Mouse (Mus musculus) thymus, adult 18-20 months (tissue): ENCODE measurements around the gene Slc5a5.
A peak's percentile ranks its signal among the peaks of the same experiment; 100 is the strongest.

Experiments
- DNase-seq, 2 experiments: peaks; one replicate each; pipeline ENCODE4 v3.0.0; 2022; ENCODE audit warnings: mixed read lengths in 2 of 2

Slc5a5 gene

DNA sequence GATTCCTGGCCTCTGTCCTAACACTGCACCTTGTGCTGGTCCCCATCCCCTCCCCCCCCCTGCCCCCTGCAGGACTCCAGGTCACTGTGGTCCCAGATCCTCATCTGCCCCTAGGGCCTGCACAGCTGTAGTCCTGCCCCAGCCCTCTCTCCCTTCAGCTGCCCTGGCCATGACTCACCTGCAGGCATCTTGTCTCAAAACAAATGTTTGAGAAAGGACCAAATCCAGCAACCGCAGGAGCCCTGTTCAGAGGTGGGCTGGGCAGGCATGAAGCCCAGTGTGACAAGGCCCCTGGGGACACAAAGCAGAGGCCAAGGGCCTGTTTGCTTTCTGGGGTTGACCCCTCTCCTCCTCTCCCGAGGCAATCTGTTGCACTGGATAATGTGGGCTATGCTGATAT lies 14.4 kb downstream of the Slc5a5 start:
- DNase-seq: no peak

DNA sequence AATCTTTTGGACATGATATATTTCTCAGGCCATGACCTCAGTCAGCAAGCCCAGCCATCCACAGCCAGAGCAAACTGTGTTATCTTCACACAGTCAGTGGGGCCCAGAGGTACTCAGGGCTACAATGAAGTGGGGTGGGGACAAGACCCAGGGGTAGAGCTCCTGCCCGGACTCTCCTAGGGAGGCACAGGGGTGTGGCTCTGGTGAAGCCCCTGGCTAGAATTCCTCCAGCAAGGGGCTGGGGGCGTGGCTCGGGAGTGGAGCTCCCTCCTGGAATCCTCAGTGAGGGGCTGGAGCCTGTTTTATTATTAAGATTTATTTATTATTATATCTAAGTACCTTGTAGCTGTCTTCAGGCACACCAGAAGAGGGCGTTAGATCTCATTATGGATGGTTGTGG lies 16.2 kb downstream of the Slc5a5 start:
- no peak for DNase-seq

DNA sequence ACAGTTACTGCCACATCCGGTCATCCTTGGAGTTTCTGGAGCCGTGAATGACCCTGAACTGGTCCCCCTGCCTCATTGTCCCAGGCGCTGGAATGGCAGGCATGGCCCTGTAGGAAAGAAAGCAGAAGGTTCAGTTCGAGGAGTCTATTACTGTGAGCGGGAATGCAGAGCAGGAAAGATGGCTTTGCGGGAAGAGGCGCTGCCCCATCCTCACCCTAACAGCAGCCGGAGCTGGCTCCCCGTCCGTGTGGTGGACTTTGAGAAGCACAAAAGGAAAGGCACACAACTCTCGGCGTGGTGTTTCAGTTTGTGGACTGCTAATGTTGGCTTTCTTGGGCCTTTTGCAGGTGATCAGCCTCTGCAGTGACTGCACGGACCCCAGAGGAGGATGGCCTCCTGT lies 18.1 kb downstream of the Slc5a5 start:
- no peak for DNase-seq

DNA sequence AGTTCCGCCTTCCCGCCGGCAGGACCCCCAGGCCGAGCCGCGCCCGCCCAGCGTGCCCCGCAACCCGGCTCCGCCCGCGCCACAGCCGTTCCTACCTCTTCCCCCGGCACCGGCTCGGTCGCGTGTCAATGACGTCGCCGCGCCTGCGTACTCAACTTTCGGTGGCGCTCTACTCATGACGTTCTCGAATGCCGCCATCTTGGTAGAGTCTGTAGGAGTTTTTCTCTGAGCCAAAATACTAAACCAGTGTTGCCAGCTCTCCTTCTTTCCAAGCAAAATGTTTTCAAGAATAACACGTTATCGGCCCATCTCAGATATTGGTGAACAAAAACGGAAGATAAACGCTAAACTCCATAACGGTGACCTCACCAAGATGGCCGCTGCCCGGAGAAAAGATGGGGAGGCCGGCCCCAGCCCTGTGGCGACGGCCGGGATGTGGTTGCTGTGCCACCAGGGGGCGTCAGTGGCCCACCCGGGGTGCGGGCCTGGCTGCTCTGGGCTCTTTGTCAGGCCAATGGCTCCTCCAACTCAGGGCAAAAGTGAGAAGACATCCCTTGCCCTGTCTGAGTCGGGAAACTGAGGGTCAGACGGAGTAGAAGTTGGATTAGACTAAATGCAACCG lies 19.1 kb downstream of the Slc5a5 start, which contains the start of gene Ccdc124:
TSS of gene Ccdc124 (minus strand) at position 572 of the 622 bp plus-strand sequence.
- DNase-seq: peak; percentile 85 to 89

DNA sequence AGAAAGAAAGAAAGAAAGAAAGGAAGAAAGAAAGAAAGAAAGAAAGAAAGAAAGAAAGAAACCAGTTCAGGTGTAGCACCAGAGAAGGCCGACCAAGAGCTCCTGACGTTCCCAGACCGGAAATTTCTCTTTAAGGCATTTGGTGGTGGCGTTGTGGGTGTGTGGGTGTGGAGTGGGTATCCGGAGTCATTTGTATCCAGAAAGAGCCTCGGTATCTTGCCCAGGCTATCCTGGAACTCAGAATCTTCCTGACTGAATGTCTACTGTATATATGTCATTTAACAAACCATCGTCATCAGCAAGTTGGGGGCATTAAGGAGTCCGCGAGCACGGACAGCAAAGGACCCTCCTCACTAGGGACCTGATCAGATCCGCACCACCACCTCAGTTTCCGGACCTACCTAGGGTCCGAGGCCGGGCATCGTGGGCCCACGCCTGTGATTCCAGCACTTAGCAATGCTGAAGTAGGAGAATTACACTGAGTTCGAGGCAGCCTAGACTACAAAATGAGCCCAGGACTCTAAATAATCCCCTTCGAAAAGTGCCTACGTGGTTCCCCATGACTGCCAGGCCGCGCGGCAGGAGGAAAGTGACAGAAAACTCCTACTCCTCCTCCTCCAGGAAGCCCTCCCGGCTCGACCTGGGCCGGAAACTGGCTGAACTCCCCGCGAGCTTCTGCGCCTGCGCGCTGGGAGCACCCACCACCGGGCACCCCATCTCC lies 19.8 kb downstream of the Slc5a5 start:
- no peak for DNase-seq

DNA sequence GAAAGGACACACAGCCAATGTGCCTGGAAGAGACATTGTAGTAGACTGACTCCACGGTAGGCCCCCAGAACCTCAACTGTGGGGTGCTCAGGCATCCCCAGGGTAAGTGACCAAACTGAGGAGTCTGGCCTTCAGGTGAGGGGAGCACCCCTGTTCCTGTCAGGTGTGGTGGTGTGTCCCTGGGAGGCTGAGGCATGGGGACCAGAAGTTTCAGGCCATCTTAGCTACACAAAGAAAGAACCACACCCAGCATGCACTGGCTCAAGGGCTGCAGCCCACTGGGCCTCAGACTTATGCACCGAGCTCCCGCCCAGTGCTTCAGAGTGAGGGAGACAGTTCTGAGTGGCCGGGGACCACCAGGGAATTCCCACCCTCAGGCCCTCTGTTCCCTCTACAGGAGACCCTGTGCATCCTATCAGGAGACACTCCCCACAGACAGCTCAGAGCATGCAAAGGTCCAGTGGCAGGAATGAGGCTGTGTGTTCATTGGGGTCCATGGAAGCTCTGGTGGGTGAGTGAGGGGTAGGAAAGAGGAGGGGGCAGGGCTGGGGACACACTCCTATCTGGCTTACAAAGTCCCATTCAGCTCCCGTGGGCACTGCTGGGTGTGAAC lies 21.3 kb downstream of the Slc5a5 start:
- no peak for DNase-seq

DNA sequence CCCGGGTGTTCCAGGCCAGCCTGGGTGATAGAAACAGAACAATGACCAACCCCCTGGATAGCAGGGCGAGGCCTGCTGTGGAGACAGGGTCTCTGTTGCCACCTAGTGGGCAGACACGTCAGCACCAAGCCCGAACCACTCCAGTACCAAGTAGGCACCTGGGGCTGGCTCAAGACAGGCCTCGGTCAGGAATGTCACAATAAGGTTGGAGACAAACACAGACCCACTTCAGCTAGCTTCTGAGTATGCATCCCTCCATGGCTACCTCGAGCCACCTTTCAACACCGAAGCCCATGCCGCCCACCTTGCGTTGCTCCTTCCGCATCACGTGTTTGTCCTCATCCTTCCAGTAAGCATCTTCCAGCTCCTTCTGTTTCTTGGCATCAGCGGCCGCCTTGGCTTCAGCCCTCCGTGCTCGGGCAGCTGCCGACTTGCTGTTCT lies 22.9 kb downstream of the Slc5a5 start:
- peak; percentile 54 to 59 for DNase-seq

DNA sequence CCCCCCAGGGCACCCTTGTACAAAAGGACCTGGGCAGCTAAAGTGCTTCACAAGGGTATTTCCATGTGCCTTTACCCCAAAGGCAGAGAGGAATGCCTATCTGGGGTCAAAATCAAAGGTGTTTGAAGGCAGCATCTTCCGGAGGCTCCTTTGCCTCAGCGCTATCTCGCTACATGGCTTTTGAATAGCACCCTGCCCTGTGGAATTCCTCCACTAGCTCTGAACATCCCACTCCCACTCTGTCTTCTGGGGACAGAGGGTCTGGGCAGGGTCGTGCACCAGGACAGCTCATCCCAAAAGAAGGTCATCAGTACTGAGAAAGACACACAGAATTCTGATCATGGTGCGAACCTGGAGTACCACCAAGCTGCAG lies 23.4 kb downstream of the Slc5a5 start:
- DNase-seq: no peak

DNA sequence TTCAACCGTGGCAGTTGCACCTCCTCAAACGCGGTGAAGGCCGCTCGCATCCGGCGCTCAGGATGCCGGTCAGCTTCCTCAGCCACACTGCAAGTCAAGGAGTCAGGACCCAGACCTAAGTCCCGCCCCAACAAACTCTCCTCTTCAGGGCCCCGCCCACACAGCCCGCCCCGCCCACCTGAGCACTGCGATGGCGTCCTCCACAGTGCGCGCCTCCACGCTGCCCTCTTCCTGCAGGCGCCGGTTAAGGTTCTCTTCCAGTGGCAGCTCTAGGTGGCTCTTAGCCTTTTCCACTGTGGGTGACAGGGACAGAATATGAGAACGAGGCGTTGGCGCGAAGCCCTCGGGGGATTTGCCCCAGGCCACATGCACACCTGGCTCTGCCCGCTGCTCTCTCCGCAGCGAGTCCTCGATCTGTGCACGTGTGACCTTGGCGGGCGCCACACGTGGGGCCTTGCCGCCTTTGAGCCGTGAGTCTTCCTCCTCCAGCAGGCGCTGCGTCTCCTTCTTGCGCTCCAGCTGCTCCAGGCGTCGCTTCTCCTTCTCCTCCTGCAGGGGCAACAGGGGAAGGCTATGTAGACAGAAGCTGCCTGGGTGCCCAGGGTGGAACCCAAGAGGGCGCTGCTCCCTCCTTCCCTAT lies 23.9 kb downstream of the Slc5a5 start:
- peak; percentile 60 for DNase-seq

DNA sequence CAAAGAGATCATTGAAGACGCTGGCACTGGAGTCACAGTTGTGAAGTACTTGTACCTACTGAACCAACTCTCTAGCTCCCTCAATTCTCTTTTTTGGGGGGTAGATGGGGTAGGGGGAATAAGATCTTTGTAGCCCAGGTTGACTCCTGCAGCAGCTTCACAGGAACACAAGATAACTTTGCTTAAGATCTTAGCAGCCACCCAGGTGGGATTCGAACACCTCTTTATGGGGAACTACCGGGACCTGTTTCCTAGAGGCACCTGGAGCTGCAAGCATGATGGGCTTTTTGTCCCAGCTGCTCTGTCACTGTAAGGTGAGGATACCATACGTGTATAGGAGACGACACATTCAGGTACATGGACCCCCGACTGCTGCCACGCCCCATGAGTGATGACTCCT lies 26.0 kb downstream of the Slc5a5 start:
- DNase-seq: no peak

DNA sequence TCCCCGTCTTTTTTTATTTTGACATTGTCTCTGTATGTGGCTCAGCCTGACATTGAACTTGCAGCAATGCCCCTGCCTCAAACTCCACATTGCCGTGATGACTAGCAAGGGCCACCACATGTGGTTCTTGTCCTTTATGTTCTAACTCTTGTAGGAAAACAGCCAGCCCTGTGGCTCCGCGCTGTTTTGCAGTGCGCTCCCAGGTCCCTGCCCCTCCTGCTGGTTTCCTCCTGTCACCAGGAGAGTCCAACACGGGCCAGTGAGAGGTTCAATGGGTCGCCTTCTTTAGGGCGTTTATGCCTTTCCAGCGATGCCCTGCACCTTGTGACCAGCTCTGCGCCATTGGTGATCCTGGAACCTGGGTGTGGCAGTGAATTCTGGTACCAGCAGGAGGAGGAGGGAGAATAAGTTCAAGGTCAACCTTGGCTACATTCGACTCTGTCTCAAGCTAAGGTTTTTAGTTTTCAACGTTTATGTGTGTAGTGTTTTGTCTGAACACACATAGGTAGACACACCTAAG lies 26.5 kb downstream of the Slc5a5 start:
- DNase-seq: no peak

DNA sequence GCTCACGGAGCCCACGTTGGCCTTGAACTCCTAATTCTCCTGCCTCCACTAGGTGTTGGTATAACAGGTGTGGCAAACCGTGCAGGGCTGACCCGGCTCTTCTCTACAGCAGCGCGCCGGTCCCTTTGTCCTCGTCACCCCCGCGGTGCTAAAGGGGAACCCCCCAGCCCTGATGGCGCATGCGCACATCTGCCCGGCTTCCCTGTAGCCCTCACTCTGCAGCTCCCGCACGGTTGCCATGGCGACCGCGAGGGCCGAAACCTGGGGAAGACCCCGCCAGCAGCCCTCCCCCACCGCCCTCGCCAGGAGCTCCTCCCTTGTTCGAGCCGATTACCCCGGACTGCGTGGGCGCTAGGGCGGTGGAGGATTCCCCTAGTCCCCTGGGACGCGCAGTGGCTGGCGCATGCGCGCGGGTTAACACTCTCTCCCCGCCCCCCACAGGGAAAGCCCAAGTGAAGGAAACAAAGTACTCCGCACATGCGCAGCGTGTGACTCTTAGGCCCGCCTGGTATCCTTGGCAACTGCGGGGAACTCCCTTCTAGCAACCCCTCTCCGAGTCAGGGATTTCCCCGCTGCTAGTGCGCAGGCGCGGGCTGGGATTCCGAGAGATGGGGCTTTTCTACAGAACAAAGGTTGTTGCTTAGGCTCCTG lies 27.1 kb downstream of the Slc5a5 start:
- DNase-seq: peak; percentile 99 to 100

DNA sequence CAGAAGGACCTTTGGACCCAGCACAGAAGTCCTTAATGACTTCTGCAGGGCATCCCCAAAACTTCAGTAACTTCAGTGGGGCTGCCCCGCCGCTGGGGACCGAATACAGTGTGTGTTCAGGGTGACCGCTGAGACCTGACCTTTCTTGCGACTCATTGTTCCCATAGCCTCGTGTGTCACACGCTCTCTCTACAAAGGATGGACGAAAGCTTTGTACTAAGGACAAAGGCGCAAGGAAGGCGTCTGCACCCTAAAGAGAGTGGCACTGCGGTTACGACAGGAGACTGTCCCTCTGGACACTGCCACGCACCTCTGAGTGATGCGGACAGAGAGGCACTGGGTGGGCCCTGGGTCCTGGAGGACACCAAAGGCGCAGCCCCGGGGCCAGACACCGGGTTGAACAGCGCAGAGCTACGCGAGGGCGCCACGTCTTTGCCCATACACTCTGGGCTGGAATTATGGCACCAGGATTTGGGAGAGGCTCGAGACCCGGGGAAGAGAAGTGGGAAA lies 27.8 kb downstream of the Slc5a5 start:
- DNase-seq: no peak

DNA sequence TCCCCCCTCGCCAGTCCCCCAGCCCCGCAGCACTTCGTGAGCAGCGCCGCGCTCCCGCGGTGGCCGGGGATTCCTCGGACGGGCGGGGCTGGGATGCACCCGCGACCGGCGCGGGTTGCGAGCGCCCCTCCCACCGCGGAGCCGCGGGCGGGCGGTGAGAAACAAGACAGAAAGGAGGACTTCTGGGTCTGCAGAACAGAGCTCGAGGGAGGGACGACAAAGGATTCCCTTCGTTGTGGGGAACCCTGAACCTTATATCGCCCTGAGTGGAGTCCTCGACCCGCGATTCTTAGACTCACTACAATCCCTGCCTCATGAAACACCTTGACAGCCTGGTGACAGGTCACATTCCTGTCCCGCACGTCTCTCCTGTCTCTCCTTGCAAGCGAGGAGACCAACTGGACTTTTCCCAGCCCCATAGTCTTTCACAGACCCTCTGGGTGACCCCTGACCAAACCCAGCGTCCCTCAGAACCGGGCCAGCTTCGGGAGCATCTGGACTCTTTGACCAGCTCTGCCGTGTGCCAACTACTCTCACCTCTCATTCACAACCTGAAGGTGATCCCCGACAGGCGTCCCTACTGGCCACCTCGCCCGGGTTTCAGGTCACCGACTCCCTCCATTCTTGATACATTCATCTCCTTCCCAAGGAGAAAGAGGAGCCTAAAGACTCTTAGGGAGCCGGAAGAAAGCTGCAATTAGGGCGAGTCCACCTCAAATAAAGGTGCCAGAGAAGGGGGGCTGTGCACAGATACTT lies 28.4 kb downstream of the Slc5a5 start:
- no peak for DNase-seq

DNA sequence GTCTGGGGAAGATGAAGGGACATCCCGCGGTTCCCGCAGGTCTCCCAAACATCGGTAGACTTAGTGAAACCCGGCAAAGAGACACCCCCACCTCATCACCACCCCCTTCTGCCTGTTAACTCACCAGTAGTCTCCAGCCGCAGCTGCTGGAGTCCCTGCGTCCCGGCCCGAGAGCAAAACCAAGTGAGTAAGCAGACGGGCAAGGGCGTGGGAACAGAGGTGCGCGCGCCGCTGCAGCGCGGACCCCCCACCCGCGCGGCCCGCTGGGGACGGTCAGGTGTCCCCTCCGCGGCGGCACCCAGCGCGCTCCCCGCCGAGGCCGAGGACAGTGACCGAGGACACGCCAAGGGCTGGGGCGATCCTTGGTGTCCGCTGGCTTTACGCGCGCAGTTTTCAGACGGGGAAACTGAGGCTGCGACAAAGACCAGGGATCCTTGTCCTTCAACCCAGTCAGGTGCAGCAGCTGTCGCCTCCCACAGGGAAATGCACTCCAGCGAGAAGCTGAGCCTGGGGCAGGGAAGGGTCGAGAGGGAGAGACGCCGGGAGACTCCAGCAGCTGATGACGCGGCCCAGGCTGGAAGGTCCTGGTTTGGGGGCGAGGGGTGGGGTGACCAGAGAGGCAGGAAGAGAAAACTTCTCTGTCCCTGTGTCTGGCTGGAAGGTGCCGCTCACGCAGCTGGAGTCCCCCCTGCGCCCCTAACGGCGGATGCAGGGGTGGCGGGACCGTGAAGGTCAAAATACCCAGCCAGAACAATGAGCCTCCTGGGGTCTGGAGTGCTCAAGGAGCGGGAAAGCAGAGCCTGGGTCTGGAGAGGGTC lies 29.5 kb downstream of the Slc5a5 start, which contains the start of gene Kcnn1:
TSS of gene Kcnn1 (minus strand) at position 435 of the 818 bp plus-strand sequence.
- DNase-seq: no peak

DNA sequence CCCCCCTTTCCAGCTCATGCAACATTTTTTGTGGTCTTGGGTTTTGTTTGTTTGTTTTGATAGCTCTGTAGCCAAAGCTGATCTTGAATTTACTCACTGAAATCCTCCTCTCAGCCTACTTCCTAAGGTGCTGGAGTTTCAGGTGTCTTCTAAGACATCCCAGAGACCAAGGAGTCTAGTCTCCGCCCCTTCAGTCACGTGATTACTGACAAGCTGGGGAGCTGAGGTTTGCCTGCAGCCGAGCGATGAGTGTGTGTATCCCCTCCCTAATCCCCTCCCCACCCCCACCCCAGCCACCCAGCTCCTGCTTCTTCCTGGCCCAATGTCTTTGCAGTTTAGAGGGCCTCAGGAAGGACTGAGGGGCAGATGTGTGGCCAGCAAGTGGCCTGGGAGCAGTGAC lies 35.0 kb downstream of the Slc5a5 start:
- DNase-seq: no peak

DNA sequence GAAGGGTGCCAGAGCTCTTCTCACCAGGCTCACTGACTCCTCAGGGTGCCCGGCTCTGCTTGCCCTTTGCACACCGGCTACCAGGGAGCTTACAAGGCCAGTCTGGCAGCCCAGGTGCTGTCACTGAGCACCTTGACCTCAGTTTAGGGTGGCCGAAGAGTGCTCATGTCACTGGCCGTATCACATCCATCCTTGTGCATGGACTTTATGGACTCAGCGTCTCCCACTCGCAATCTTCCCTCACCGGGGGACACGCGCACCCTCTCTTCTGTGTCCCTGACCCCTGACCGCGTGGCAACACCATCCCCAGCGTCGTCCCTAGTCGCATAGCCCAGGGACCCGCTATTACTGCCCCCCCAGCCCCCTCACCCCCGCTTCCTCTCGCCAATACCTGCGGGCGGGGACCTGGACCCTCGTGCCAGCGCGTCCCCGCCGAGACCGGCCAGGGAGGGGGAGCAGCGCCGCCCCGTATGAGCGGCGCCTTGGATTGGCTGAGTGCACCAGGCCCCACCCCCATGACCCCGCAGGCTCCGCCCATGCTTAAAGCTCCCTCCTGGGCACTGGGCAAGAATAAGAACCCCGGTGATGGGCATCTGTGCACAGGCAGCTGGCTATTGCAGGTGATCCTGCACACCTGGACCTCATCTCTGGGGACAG lies 35.9 kb downstream of the Slc5a5 start:
- no peak for DNase-seq

DNA sequence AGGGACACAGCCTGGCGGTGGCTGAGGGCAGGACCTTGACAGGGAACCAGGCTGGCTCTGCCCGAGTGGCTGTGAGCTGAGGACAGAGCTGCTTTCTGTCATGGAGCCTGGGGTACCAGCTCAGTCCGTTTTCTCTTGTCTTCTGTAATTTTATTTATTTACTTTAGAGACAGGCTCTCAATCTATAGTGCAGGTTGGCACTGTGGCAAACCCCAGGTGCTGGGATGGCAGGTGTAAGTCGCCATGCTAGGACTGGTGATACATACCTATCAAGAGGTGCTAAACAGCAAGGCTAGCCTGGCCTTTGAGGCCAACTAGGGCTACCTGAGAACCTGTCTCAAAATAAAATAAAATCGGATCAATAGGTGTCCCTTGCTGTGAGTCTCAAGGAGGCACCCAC lies 36.5 kb downstream of the Slc5a5 start:
- DNase-seq: no peak

DNA sequence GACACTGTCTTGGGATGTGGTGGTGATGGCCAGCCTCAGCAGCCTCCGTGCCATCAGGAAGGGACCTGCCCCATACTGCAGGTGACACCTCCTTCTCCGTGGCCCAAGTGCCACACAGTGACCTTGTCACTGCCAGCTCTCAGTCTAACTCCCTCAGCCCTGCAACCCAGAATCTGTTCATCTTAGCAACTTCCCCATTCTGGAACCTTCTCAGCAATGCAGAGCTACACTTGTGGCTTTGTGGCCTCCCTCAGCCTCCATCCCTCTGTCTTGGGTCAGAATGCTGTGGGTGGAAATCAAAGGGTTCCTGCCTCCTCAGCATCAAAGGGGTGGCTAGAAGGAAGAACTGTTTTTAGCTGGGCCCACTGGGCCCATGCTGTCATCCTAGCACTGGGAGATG lies 38.7 kb downstream of the Slc5a5 start:
- no peak for DNase-seq

DNA sequence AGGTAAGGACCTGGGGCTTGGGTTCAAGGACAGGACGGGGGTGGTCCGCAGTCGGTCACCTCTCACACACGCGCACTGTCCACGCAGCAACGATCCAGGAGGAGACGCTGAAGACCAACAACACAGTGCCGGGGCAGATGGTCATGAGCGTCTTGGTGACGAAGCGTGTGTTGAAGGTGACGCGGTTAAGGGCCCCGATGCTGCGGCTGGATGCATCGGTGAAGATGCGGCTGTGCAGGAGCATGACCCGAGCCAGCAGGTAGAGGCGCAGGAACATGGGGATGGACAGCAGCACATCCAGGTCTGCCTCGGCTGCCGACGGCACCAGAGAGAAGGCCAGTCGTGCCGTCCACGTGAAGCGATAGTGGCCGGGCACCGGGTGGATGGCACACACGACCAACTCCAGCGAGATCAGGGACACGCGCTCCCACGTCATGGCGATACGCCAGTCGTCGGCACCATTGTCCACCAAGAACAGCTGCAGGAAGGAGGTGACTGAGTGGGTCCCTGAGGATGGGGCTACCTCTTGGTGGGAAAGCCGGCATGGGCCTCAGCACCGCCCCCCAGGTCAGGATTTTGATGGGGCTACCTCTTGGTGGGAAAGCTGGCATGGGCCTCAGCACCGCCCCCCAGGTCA lies 39.8 kb downstream of the Slc5a5 start:
- DNase-seq: no peak
